Mouse (Mus musculus): ENCODE data around the gene CK137956.

Gene CK137956

DNA sequence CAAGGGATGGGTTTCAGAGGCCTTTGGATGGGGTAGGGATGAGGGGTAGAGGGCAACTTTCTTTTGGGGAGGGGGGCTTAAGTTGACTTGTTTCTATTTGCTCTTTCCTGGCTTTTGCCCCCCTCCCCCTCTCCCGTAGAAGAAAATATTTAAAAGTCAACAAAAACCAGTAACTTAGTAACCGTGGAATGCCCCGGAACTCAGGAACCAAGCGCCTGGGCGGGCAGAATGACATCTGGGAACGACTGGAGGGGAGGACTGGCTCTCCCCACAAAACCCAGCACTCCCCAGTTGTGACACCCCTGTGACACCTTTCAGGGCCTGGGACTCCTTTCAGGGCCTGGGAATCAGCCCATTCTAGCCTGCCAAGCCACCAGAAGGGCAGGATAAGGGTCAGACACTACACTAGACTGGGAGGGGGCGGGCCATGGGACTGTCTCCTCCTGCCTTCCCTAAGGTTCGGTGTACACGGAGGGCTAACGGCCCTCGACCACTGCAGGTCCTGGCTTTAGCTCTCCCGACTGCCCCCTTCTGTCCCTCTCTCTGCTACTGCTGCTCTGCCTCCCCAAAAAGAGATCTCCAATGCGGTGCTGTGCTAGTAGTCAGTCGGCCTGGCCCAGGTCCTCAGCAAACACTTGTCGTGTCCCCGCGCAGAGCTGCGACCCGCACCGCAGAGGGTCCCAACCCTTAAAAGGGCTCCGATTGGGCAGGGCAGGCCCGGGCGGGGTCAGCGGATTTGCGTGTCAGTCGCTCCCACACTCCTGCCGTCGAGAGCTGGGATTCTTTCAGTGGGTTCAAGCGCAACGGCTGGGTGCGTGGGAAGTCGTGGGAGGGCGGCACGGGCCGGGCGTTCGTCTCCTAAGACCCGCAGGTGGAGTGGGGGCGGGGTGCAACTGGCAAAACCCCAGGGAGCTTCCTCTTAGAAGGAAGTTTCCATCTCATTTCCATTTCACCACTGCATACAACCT lies at the start of gene CK137956:
Gene CK137956 (minus strand): TSS at position 51 of the 968 bp plus-strand sequence.
- POLR2A ChIA-PET = interaction anchor here in 2 of 4 experiments (1.0 to 1.8 kb wide), 3 partner anchors 9 to 12 kb away, joined by 3 to 7 read pairs (median 4); no protein-coding TSS in a partner anchor
- CTCF ChIA-PET = interaction anchor here in 2 of 4 experiments (0.6 to 2.9 kb wide), 6 partner anchors 11 to 1334 kb away, joined by 3 to 10 read pairs (median 3); no protein-coding TSS in a partner anchor

DNA sequence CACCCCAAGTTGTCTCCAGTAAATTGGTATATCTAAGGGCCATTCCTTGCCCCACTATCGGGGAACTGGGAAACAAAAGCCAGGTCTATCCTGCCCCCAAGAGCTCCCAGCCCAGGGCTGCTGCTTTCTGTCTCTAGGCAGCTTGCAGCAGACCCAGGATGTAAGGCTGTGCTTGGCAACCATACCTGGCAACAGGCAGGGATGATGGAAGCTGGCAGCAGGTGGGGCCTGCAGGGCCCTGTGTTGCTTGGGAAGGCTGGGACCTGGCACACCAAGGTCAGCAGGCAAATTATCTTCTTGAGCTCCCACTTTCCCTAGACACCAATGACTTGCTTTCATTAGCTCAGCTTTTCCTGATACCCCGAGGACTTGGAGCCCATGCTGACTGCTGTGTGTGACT lies 48.7 kb upstream of the CK137956 start:
- CTCF ChIA-PET = interaction anchor here in 1 of 4 experiments (0.6 kb wide), 1 partner anchor 70 kb away, joined by 9 read pairs; no protein-coding TSS in a partner anchor

DNA sequence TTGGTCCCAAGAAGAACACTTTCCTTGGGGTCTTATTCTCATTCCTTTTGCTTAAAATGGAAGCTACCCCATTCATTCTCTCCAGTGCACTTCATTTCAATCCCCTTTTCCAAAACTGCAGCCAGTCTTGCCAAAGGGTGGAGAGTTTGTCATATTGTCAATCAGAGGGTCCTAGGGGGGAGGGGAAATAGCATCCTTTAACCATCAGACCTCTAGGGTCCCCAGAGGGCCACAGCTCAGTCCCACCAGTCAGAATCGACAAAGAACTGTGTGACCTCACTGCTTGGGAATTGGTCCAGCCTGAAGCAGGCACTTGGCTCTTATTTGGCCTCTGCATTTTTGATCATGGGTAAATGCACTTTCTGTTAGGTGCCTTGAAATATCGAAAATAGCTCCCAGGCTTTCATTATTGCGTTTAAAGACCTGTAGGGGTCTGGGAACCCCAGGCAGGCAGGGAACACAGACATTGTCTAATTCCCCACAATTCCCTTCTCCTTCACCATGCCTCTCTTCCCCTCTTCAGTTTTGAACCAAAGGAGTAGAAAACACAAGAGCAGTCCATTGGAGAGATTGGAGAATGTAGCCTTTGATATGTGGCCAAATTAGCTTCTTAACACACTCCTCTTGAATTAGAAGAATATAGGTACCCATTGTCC lies 34.2 kb upstream of the CK137956 start:
- POLR2A ChIA-PET = interaction anchor here in 1 of 4 experiments (0.6 kb wide), 1 partner anchor 16 kb away, joined by 3 read pairs; no protein-coding TSS in a partner anchor
- CTCF ChIA-PET = interaction anchor here in 1 of 4 experiments (0.6 kb wide), 1 partner anchor 69 kb away, joined by 3 read pairs; no protein-coding TSS in a partner anchor

More for the DNA sequence above, 48.7 kb upstream of the CK137956 start:
- POLR2A ChIA-PET = no interaction called here

DNA sequence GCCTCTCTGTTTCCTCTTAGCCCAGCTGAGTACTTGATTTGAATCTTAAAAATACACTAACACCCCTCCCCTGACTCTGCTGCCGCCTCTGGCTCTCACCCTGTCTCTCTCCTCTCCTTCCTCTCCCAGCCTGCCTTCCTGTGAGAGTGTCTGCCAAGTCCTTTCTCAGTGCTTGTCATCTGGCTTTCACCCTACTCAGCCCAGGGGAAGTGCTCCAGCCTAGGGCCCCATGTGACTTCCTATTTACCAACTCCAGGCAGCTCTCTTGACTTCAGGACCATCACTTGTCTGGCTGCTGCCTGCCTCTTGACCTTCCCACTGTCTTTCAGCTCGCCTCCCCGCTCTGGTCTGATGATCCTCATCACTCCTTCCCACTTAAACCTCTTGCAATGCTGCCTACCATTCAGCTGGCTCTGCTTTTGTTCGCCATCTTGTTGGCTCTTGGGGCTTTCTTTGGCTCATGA lies 31.9 kb upstream of the CK137956 start:
- ChIA-PET CTCF (interaction anchor here in 1 of 4 experiments (0.6 kb wide), 1 partner anchor 199 kb away, joined by 4 read pairs; no protein-coding TSS in a partner anchor), POLR2A (no interaction called here)

DNA sequence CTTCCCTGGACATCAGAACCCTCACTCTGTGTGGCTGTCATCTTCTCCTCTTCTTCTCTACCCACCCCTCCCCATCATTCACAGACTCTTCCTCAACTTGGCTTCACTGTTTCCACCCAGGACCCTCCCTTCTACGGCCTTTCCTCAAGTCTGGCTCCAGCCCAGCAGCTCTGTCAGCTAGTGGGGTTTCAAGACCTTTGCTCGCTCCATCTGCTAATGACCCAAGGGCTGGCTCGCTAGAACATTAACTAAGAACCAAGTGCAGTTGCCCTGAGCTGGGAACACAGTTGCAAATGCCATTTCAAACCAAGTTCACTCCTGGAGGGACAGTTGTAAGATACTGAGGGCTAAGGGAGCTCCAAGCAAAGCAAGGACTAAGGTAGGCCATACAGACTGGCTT lies 28.5 kb upstream of the CK137956 start:
- POLR2A ChIA-PET = no interaction called here
- CTCF ChIA-PET = no interaction called here

DNA sequence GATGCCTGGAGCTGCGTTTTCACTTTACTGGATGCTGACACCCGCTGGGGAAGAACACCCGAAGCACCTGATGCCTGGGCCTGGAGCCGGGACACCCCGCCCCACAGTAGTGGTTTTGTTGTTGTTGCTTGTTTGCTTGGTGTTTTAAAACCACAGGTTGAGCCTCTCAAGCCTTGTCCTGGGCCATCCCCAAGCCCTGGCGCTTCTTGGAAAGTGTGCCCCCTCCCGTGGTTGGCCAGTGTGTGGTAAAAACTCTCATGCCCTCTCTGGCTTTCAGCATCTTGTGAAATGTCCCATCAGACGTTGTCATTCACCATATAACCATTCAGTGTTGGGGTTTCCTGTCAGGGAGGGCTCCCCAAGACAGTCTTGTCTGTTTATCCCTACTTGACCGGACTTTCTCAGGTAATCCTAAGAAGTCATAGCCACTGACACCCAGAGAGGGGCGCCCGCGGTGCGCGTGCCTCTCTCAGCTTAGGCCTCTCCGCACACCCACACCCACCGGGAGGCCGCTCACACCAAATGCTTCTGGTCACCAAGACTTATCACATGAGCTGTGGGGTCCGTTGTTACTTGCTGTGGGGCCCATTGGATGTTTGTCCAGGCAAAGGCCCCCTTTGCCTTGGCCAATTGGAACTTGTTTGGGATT lies 18.7 kb upstream of the CK137956 start:
- ChIA-PET POLR2A (no interaction called here), CTCF (interaction anchor here in 3 of 4 experiments (0.5 to 0.8 kb wide), 6 partner anchors 14 to 876 kb away, joined by 3 read pairs; no protein-coding TSS in a partner anchor)

DNA sequence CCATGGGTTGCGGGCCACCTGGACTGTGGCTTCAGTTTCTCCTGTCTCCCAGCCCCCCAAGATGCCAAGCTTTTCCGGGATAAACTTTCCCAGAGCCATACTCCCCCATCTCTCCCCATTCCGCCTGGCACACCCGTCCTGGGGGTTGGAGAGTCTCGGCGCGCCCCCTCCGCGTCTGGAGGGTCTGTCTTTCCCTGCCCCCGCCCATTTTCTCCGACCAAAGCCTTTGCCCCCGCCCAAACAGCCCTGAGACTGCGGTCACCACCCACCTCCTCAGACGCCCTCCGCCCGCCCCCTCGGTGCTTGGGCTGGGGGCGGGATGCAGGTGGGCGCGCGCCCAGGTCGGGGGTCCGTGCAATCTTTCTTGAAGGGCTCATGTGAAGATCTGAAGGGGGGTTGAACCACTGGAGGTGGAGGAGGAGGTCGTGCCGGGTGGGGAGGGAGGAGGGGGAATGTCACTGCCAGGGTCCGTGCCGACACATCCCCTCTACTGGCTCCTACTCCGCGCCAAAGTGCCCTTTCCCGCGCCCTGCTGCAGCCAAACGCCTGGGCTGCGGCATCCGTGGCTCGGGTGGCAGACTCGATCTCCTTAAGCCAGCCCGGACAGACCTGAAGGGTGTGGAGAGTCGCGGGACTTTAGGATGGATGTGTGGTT lies 17.9 kb upstream of the CK137956 start:
- ChIA-PET POLR2A (interaction anchor here in 2 of 4 experiments (0.5 to 0.7 kb wide), 3 partner anchors 16 to 207 kb away, joined by 3 to 4 read pairs (median 3); no protein-coding TSS in a partner anchor), CTCF (interaction anchor here in 2 of 4 experiments (0.7 to 0.8 kb wide), 2 partner anchors 169 to 250 kb away, joined by 3 read pairs; no protein-coding TSS in a partner anchor)

DNA sequence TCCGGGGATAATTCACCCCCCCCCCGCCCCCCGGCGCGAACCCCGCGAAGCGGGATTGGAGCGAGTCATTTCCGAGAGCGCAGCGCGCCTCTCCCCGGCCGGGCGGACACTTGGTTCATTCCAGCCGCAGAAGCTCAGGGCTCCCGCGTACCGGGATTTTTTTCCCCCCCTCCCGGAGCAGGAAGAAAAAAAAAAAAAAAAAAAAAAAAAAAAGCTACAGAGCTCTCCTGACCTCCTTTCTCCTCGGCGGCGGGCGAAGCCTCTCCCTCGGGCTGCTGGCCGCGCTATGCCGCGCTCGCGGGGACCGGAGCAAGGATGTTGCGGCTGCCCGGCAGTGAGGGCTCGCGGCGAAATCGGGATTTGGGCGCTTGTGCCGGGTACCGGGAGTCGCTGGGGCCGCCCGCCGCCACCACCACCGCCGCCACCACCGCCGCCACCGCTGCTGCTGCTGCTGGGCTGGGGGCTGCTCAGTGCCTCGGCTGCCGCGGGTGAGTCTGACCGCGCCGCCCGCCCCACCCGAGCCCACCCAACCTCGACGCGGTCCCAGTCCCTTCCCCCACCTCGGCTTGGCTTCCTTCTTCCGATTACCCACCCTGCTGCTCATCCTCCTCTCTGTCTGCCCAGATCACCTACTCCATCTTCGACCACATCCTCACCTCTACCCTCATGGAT lies 17.2 kb upstream of the CK137956 start, which contains the start of gene Csmd2:
Gene Csmd2 (plus strand): TSS at position 74 of the 672 bp plus-strand sequence.
- CTCF ChIA-PET = interaction anchor here in 2 of 4 experiments (0.6 to 0.7 kb wide), 3 partner anchors 596 to 1873 kb away, joined by 4 to 8 read pairs (median 4); no protein-coding TSS in a partner anchor
- POLR2A ChIA-PET = interaction anchor here (0.5 to 0.7 kb wide), 10 partner anchors 27 to 1825 kb away, joined by 3 to 14 read pairs (median 4); no protein-coding TSS in a partner anchor

DNA sequence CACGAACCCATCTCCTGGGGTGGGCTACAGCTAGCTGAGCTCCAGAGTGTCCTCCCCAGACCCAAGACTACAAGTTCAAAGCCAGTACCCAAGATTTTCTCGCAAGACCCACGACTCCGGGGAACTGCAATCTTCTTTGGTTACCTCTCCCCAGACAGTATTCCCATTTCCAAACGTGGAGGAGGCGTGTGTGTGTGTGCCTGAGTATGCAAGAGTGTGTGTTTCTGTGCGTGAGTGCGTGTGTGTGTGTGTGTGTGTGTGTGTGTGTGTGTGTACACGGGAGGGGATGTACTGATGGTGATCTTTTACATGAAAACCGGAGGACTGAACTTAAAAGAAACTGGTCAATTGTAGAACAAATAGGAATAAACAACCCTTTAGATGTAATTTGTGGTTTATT lies 16.5 kb upstream of the CK137956 start:
- ChIA-PET CTCF (interaction anchor here in 1 of 4 experiments (0.6 to 0.7 kb wide), 2 partner anchors 597 to 739 kb away, joined by 4 to 8 read pairs; no protein-coding TSS in a partner anchor), POLR2A (interaction anchor here in 3 of 4 experiments (0.6 to 0.7 kb wide), 3 partner anchors 443 to 976 kb away, joined by 3 to 14 read pairs (median 5); no protein-coding TSS in a partner anchor)

DNA sequence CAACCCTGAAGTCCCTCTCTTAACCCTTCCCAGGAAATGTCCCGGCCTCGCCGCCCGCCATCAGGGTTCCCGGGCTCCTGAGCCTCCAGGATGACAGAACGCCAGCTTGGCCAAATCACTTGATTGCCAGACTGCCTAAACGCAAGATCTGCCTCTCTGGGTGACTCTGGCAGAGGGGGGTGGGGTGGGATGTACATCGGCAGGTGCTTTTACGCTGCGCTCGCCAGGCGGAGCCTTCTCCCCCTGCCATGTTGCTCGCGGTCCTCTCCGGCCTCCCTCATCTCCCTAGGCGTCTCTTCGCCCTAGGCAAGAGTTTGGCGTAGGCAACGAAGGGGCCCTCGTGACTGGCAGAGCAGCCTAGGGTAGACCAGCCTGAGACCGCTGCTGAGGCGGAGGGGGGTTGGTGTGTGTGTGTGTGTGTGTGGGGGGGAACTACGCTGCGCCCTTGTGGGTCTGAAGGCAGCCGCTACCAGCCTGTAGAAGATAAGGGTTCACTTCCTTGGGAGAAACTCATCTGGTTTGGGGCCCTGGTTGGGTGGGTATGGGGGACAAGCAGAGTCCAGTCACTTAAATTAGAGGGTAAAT lies 15.8 kb upstream of the CK137956 start:
- POLR2A ChIA-PET = interaction anchor here in 1 of 4 experiments (1.2 kb wide), 1 partner anchor 25 kb away, joined by 3 read pairs; no protein-coding TSS in a partner anchor
- CTCF ChIA-PET = no interaction called here

DNA sequence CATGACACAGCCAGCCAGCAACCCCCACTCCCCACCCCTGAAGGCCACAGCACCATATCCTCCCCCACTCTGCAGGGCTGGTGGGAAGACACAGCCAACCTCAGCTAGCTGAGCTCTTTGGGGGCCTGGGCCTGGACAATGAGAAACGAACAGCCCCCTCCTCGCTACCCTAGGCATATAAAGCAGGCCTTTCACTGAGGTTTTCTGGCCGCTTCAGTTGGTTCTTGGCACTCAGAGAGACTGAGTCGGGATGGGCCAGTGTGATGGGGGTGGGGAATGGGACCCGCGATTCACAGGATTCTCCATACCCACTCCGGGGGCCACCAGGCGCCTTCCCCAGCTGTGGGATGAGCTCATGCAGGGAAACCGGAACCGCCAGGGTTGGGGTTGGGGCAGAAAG lies 15.1 kb upstream of the CK137956 start:
- CTCF ChIA-PET = no interaction called here
- POLR2A ChIA-PET = interaction anchor here in 1 of 4 experiments (1.2 kb wide), 1 partner anchor 24 kb away, joined by 3 read pairs; no protein-coding TSS in a partner anchor

DNA sequence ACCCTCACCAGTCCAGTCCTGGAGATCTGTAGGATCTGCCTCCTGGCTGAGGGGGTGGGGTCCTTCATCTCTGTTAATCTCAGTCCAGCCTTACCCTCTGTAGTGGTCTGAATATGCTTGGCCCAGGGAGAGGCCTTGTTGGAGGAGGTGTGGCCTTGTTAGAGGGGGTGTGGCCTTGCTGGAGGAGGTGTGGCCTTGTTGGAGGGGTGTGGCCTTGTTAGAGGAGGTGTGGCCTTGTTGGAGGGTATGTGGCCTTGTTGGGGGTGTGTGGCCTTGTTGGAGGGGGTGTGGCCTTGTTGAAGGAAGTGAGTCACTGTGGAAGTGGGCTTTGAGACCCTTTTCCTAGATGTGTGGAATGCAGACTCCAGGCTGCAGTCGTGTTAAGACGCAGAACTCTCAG lies 13.7 kb upstream of the CK137956 start:
- CTCF ChIA-PET = no interaction called here
- POLR2A ChIA-PET = interaction anchor here in 1 of 4 experiments (1.4 kb wide), 1 partner anchor 10 kb away, joined by 4 read pairs; no protein-coding TSS in a partner anchor

DNA sequence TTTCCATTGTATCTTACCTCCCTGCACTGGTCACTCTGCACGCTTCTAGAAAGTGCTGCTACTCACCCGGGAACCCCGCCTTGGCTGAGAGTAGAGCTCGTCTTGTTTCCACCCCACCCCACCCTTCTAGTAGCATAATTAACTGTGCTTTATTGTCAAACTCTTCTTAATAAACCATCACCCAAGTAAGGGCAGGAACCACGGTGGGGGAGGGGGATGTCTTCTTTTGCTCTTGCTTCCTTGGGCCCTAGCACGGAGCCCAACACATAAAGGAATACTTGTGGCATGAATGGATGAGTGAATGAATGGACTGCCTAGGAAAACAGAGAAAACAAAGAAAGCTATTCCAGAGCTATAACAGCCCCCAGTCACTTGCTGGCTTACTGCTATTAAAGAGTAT lies 10.4 kb upstream of the CK137956 start:
- ChIA-PET POLR2A (interaction anchor here in 1 of 4 experiments (1.5 kb wide), 1 partner anchor 12 kb away, joined by 3 read pairs; no protein-coding TSS in a partner anchor), CTCF (no interaction called here)

DNA sequence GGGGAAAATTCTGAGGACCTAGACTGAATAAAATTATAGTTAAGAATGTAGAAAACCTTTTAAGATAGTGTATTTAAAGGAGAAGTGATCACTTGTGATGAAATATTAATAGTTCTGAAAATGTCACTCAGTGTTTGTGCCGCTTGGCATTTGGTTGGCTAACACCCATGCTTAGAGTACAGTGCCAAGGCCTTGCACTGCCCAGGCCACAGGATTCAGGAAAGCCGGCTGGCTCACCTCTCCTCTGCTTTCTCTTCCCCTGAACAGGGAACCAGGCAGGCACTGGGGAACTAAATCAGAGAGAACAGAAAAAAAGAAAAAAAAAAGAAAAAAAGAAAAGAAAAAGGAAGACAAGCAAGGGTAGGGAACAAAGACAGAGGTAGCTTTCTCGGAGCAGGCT lies 2.2 kb upstream of the CK137956 start:
- POLR2A ChIA-PET = interaction anchor here in 2 of 4 experiments (0.9 to 1.8 kb wide), 2 partner anchors 12 to 935 kb away, joined by 3 to 4 read pairs; no protein-coding TSS in a partner anchor
- CTCF ChIA-PET = interaction anchor here in 1 of 4 experiments (2.9 kb wide), 1 partner anchor 154 kb away, joined by 6 read pairs; no protein-coding TSS in a partner anchor

DNA sequence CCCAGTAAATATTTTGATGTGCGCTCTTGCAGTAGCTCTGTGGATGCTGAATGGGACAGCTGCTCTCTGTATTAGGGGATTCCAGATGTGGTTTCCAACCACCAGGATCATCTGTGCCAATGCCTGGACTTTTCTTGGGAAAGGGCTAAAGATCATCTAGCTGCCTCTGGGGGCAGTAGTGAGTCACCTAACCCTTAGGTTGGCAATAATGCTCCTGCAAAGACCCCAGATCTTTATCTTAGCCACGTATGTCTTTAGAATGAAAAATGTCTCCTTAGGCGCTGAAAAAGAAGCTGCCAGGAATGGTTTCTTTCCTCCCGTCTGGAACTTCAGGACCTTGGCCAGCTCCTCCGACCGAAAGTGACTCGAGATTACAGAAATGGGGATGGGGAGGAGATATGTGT lies 731 bp downstream of the CK137956 start:
- ChIA-PET CTCF (interaction anchor here in 3 of 4 experiments (0.6 to 2.9 kb wide), 6 partner anchors 9 to 712 kb away, joined by 3 to 10 read pairs (median 4); no protein-coding TSS in a partner anchor), POLR2A (interaction anchor here in 2 of 4 experiments (0.7 to 1.0 kb wide), 2 partner anchors 8 to 796 kb away, joined by 3 to 4 read pairs; no protein-coding TSS in a partner anchor)

DNA sequence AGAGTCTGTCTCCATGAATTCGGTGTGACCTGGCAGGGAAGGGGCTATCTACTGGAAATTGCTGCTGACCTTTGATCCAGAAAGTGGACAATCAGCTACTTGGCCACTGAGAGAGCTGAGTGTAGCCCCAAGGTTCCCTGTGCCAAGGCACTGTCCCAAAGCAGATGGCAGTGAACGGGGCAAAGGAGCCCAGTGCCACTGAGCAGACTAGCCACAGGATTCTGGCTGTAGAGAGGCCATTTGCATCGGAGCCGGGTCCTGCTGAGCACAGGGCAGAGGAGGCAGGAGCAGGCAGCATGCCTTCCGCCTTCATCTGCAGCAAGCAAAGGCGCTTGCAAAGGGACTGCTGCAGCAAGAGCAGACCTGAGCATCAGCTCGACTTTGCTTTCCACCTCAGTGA lies 1.6 kb downstream of the CK137956 start:
- ChIA-PET POLR2A (interaction anchor here in 1 of 4 experiments (0.9 to 1.0 kb wide), 2 partner anchors 8 to 11 kb away, joined by 3 to 4 read pairs; no protein-coding TSS in a partner anchor), CTCF (interaction anchor here in 1 of 4 experiments (0.6 kb wide), 1 partner anchor 49 kb away, joined by 13 read pairs; no protein-coding TSS in a partner anchor)

All from embryonic stem cell, embryonic (primary cell).